Mouse (Mus musculus): ENCODE results near the gene Olfr155.
A peak's percentile ranks its signal among the peaks of the same experiment; 100 is the strongest.

The Olfr155 gene

DNA sequence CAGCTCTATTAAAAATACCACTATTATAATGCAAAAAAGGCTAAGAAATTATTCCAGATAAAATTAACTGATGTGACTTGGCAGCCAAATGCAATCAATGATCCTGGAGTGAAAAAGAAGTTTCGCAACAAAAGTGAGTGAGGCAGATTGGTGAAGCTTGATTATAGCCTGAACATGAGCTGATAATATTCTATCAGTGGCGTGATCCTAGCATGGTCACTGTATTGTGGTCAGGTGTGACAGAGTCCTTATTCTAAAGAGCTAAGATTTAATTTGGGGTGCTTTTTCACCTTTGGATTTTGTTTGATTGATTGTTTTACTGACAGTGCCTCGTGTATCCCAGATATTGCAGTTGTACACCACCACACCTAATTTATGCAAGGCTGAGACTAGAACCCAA is 39.9 kb downstream of the Olfr155 start:
- ATAC-seq (ENCODE audit: low TSS enrichment), result no peak

DNA sequence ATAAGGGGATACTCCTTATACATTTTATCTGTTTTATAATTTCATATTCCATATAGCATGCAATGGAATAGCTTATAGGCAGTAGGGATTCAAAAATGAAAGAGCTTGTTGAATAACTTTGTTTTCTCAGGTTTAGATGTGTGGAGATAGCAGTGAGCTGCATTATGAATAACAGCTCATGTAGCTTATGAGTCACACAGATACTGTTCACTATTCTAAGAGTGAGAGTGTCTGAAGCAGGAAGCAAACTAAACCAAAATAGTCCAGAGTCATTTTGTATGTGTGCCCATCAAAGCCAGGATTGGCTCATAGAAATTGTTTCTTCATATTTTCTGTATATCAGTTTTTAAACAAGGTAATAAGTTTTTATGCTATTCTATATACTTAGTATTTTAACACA is 45.8 kb downstream of the Olfr155 start:
- ATAC-seq (ENCODE audit: low TSS enrichment), result peak; percentile 91

DNA sequence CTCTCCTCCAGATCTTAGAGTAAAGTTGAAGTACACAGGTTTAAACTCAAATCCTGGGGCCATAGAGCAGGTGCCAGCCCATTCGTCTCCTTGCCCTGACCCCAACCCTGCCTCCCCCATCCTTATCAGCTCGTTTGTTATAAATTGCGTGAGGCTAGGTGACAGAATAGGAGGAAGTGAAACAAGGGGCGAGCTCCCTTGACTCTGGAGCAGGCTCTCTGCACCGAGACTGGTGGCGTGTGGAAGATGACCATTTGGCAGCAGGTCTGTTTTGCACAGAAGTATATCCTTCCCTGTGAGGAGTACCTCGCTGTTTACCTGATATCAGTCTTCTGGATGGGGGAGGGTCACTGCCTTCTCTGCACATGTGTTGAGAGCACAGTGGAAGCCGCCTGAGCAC is 47.8 kb downstream of the Olfr155 start:
- ATAC-seq (ENCODE audit: low TSS enrichment), result no peak

DNA sequence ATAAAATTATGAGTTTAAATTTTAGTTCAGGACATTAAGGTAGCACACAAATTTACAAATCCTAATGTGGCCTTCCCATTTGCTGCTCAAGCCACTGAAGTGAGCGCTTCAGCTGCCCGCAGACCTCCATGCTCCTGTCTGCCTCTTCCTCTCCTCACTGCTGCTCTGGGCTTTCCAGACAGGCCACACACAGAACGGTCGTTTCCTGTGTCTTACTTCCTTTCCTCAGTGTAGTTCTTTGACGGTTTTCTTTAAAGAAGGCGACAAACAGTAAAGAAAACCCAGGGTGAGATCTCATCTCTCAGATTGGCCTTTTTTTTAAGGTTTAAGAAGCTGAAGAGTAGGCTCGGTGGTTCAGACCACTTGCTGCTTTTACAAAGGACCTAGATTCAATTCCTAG is 52.3 kb downstream of the Olfr155 start:
- ATAC-seq (ENCODE audit: low TSS enrichment), result no peak

DNA sequence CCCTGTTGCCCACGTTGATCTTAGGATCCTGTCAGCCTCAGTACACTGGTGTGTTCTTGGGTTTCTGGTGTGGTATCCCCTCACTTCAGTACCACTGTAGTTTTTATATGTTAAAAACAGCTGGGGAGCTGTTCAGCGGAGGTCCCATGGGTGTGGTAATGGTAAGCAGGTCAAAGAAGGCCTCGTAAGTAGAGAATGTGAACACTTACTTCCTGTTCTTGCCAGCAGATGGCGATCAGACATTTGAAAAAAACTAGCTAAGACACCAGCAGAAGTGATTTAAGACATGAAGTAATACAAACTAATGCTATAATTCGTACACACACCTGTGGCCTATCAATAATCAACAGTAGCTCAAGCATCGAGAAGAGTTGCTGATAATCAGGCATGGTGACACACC is 55.1 kb downstream of the Olfr155 start:
- peak; percentile 72 for ATAC-seq (ENCODE audit: low TSS enrichment)

Measured in frontal cortex, adult (tissue).